Mouse (Mus musculus): Measurements from ENCODE around the gene Nhsl1. TPM values are rescaled to one million over a fixed set of nuclear protein-coding genes. Genes with fewer than 3 reads are reported as not detected.

Nhsl1 gene
- polyA plus RNA-seq, 1 experiment from 2014 or later, result 11.7 TPM

GRCm38 (mm10) chr10:18491952-18492351, 173.2 kb downstream of the Nhsl1 start:
- ATAC-seq (replicated peaks; ENCODE audit: extremely low read depth, insufficient read depth, low FRiP score), result no peak
- H3K9me3 ChIP-seq (replicated peaks; ENCODE audit: control insufficient read depth, low read length), result no peaks in the 10 kb centered on the region
- 35% methylated on average over 4 of the region's 4 CpGs for WGBS
- no peak overlapping the region for H3K9ac ChIP-seq (ENCODE audit: low read length)
- no peak overlapping the region for H3K4me2 ChIP-seq (ENCODE audit: low read depth, low read length)
- no peak overlapping the region for H3K4me3 ChIP-seq (ENCODE audit: low read length)
- peaks cover 30% of the 10 kb centered on the region for H3K4me1 ChIP-seq (ENCODE audit: control insufficient read depth, insufficient read depth, low read length)
- H3K27ac ChIP-seq (ENCODE audit: low read length), result no peak overlapping the region
- H3K27me3 ChIP-seq (ENCODE audit: control insufficient read depth, insufficient read depth, low read length), result no peaks in the 10 kb centered on the region
- H3K36me3 ChIP-seq (ENCODE audit: control insufficient read depth, insufficient read depth), result no peaks in the 10 kb centered on the region

GRCm38 (mm10) chr10:18493010-18493894, 174.5 kb downstream of the Nhsl1 start:
- WGBS, result 52% methylated on average over 11 of the region's 11 CpGs
- no peak overlapping the region for H3K9ac ChIP-seq (ENCODE audit: low read length)
- peak overlapping the region; percentile 59 for H3K27ac ChIP-seq (ENCODE audit: low read length)
- peak; percentile 64 for ATAC-seq (replicated peaks; ENCODE audit: extremely low read depth, insufficient read depth, low FRiP score)
- H3K27me3 ChIP-seq (ENCODE audit: control insufficient read depth, insufficient read depth, low read length), result no peaks in the 10 kb centered on the region
- no peaks in the 10 kb centered on the region for H3K9me3 ChIP-seq (replicated peaks; ENCODE audit: control insufficient read depth, low read length)
- H3K4me1 ChIP-seq (ENCODE audit: control insufficient read depth, insufficient read depth, low read length), result peaks cover 30% of the 10 kb centered on the region
- H3K4me2 ChIP-seq (ENCODE audit: low read depth, low read length), result no peak overlapping the region
- peaks cover 4% of the 10 kb centered on the region; the same call in 1 of the 2 replicates for H3K36me3 ChIP-seq (ENCODE audit: control insufficient read depth, insufficient read depth)
- H3K4me3 ChIP-seq (ENCODE audit: low read length), result no peak overlapping the region

GRCm38 (mm10) chr10:18494249-18494648, 175.5 kb downstream of the Nhsl1 start:
- H3K4me3 ChIP-seq (ENCODE audit: low read length), result no peak overlapping the region
- WGBS, result 30% methylated on average over 7 of the region's 7 CpGs
- H3K27ac ChIP-seq (ENCODE audit: low read length), result peak overlapping the region; percentile 59
- H3K4me2 ChIP-seq (ENCODE audit: low read depth, low read length), result no peak overlapping the region
- H3K4me1 ChIP-seq (ENCODE audit: control insufficient read depth, insufficient read depth, low read length), result peaks cover 30% of the 10 kb centered on the region
- H3K27me3 ChIP-seq (ENCODE audit: control insufficient read depth, insufficient read depth, low read length), result no peaks in the 10 kb centered on the region
- peaks cover 10% of the 10 kb centered on the region; the same call in 1 of the 2 replicates for H3K36me3 ChIP-seq (ENCODE audit: control insufficient read depth, insufficient read depth)
- no peak overlapping the region for H3K9ac ChIP-seq (ENCODE audit: low read length)
- no peaks in the 10 kb centered on the region for H3K9me3 ChIP-seq (replicated peaks; ENCODE audit: control insufficient read depth, low read length)
- no peak for ATAC-seq (replicated peaks; ENCODE audit: extremely low read depth, insufficient read depth, low FRiP score)

GRCm38 (mm10) chr10:18497066-18497465, 178.3 kb downstream of the Nhsl1 start:
- H3K4me2 ChIP-seq (ENCODE audit: low read depth, low read length), result no peak overlapping the region
- H3K27ac ChIP-seq (ENCODE audit: low read length), result no peak overlapping the region
- H3K4me3 ChIP-seq (ENCODE audit: low read length), result no peak overlapping the region
- H3K9ac ChIP-seq (ENCODE audit: low read length), result no peak overlapping the region
- WGBS, result 85% methylated on average over 7 of the region's 7 CpGs
- H3K27me3 ChIP-seq (ENCODE audit: control insufficient read depth, insufficient read depth, low read length), result no peaks in the 10 kb centered on the region
- H3K4me1 ChIP-seq (ENCODE audit: control insufficient read depth, insufficient read depth, low read length), result peaks cover 20% of the 10 kb centered on the region
- H3K9me3 ChIP-seq (replicated peaks; ENCODE audit: control insufficient read depth, low read length), result no peaks in the 10 kb centered on the region; the same call in 1 of the 2 replicates
- H3K36me3 ChIP-seq (ENCODE audit: control insufficient read depth, insufficient read depth), result peaks cover 17% of the 10 kb centered on the region; the same call in 1 of the 2 replicates
- no peak for ATAC-seq (replicated peaks; ENCODE audit: extremely low read depth, insufficient read depth, low FRiP score)

GRCm38 (mm10) chr10:18501997-18502396, 183.2 kb downstream of the Nhsl1 start:
- no peak for ATAC-seq (replicated peaks; ENCODE audit: extremely low read depth, insufficient read depth, low FRiP score)
- WGBS, result 89% methylated on average over 3 of the region's 3 CpGs

GRCm38 (mm10) chr10:18505690-18506089, 186.9 kb downstream of the Nhsl1 start:
- Histone ChIP-seq H3K4me1 (ENCODE audit: control insufficient read depth, insufficient read depth, low read length) (peaks cover 20% of the 10 kb centered on the region), H3K4me2 (ENCODE audit: low read depth, low read length) (no peak overlapping the region), H3K9ac (ENCODE audit: low read length) (no peak overlapping the region), H3K27ac (ENCODE audit: low read length) (no peak overlapping the region), H3K36me3 (ENCODE audit: control insufficient read depth, insufficient read depth) (peaks cover 6% of the 10 kb centered on the region), H3K27me3 (ENCODE audit: control insufficient read depth, insufficient read depth, low read length) (no peaks in the 10 kb centered on the region), H3K4me3 (ENCODE audit: low read length) (no peak overlapping the region), H3K9me3 (replicated peaks; ENCODE audit: control insufficient read depth, low read length) (no peaks in the 10 kb centered on the region; the same call in 1 of the 2 replicates)
- WGBS, result 71% methylated on average over 10 of the region's 10 CpGs
- no peak; the same call in 1 of the 2 replicates for ATAC-seq (replicated peaks; ENCODE audit: extremely low read depth, insufficient read depth, low FRiP score)

More at GRCm38 (mm10) chr10:18501997-18502396, 183.2 kb downstream of the Nhsl1 start:
- Histone ChIP-seq H3K36me3 (ENCODE audit: control insufficient read depth, insufficient read depth) (peaks cover 20% of the 10 kb centered on the region), H3K27ac (ENCODE audit: low read length) (no peak overlapping the region), H3K4me2 (ENCODE audit: low read depth, low read length) (no peak overlapping the region), H3K4me1 (ENCODE audit: control insufficient read depth, insufficient read depth, low read length) (peaks cover 12% of the 10 kb centered on the region), H3K9ac (ENCODE audit: low read length) (no peak overlapping the region), H3K27me3 (ENCODE audit: control insufficient read depth, insufficient read depth, low read length) (no peaks in the 10 kb centered on the region), H3K9me3 (replicated peaks; ENCODE audit: control insufficient read depth, low read length) (no peaks in the 10 kb centered on the region; the same call in 1 of the 2 replicates), H3K4me3 (ENCODE audit: low read length) (no peak overlapping the region)

GRCm38 (mm10) chr10:18506501-18506946, 187.7 kb downstream of the Nhsl1 start:
- no peak overlapping the region for H3K9ac ChIP-seq (ENCODE audit: low read length)
- peak; percentile 43 for ATAC-seq (replicated peaks; ENCODE audit: extremely low read depth, insufficient read depth, low FRiP score)
- 71% methylated on average over 6 of the region's 6 CpGs for WGBS
- no peaks in the 10 kb centered on the region for H3K27me3 ChIP-seq (ENCODE audit: control insufficient read depth, insufficient read depth, low read length)
- peaks cover 20% of the 10 kb centered on the region for H3K4me1 ChIP-seq (ENCODE audit: control insufficient read depth, insufficient read depth, low read length)
- H3K27ac ChIP-seq (ENCODE audit: low read length), result 0 out of 2 replicates have a peak overlapping the region, but pooled peaks have one; percentile 9
- H3K4me2 ChIP-seq (ENCODE audit: low read depth, low read length), result no peak overlapping the region
- no peaks in the 10 kb centered on the region for H3K9me3 ChIP-seq (replicated peaks; ENCODE audit: control insufficient read depth, low read length)
- peaks cover 3% of the 10 kb centered on the region; the same call in 1 of the 2 replicates for H3K36me3 ChIP-seq (ENCODE audit: control insufficient read depth, insufficient read depth)
- H3K4me3 ChIP-seq (ENCODE audit: low read length), result no peak overlapping the region

- ATAC-seq (replicated peaks; ENCODE audit: extremely low read depth, insufficient read depth, low FRiP score), result no peak
- H3K36me3 ChIP-seq (ENCODE audit: control insufficient read depth, insufficient read depth), result peaks cover 6% of the 10 kb centered on the region; the same call in 1 of the 2 replicates
- no peaks in the 10 kb centered on the region for H3K9me3 ChIP-seq (replicated peaks; ENCODE audit: control insufficient read depth, low read length)
- peaks cover 20% of the 10 kb centered on the region for H3K4me1 ChIP-seq (ENCODE audit: control insufficient read depth, insufficient read depth, low read length)
- no peak overlapping the region for H3K9ac ChIP-seq (ENCODE audit: low read length)
- no peak overlapping the region for H3K4me3 ChIP-seq (ENCODE audit: low read length)
- no peak overlapping the region for H3K4me2 ChIP-seq (ENCODE audit: low read depth, low read length)
- no peak overlapping the region for H3K27ac ChIP-seq (ENCODE audit: low read length)
- 83% methylated on average over 2 of the region's 2 CpGs for WGBS
- no peaks in the 10 kb centered on the region for H3K27me3 ChIP-seq (ENCODE audit: control insufficient read depth, insufficient read depth, low read length)
Observed at GRCm38 (mm10) chr10:18507869-18508473, 189.2 kb downstream of the Nhsl1 start.

GRCm38 (mm10) chr10:18508586-18508985, 189.8 kb downstream of the Nhsl1 start:
- 88% methylated on average over 1 of the region's 1 CpGs for WGBS
- H3K36me3 ChIP-seq (ENCODE audit: control insufficient read depth, insufficient read depth), result 0 out of 2 replicates have a peak, but pooled peaks cover 3% of the 10 kb centered on the region

More at GRCm38 (mm10) chr10:18508586-18508985, 189.8 kb downstream of the Nhsl1 start:
- no peak overlapping the region for H3K4me2 ChIP-seq (ENCODE audit: low read depth, low read length)
- no peak for ATAC-seq (replicated peaks; ENCODE audit: extremely low read depth, insufficient read depth, low FRiP score)
- H3K4me3 ChIP-seq (ENCODE audit: low read length), result no peak overlapping the region
- H3K9me3 ChIP-seq (replicated peaks; ENCODE audit: control insufficient read depth, low read length), result no peaks in the 10 kb centered on the region
- no peak overlapping the region for H3K27ac ChIP-seq (ENCODE audit: low read length)
- H3K27me3 ChIP-seq (ENCODE audit: control insufficient read depth, insufficient read depth, low read length), result no peaks in the 10 kb centered on the region
- peaks cover 20% of the 10 kb centered on the region for H3K4me1 ChIP-seq (ENCODE audit: control insufficient read depth, insufficient read depth, low read length)
- no peak overlapping the region for H3K9ac ChIP-seq (ENCODE audit: low read length)
